Mouse (Mus musculus) ovary, postnatal 14 days (tissue): ENCODE data around the gene Asphd1.
A peak's percentile ranks its signal among the peaks of the same experiment; 100 is the strongest.
"Not testable (repeated sequence)": the region's sequence is repeated elsewhere in the genome, so short reads cannot be mapped to it uniquely, and the experiment has no call there.

Experiments used
- DNase-seq: peaks from one replicate; pipeline ENCODE4 v3.0.0; 2022; ENCODE audit warnings: low spot score

The Asphd1 gene

GRCm38 (mm10) chr7:126950647-126951615 is 1.5 kb upstream of the Asphd1 start:
- no peak for DNase-seq

- peak; percentile 91 for DNase-seq
These were observed 638 bp upstream of the Asphd1 start, which contains the start of gene Sez6l2 for GRCm38 (mm10) chr7:126949793-126950646. Gene Sez6l2 (plus strand): TSS chr7:126950563.

- DNase-seq, result no peak
These were observed 756 bp downstream of the Asphd1 start for GRCm38 (mm10) chr7:126948626-126949025.

- DNase-seq, result peak; percentile 27
These were observed 2.9 kb downstream of the Asphd1 start for GRCm38 (mm10) chr7:126946530-126946929.

GRCm38 (mm10) chr7:126941801-126942200 is 7.6 kb downstream of the Asphd1 start:
- DNase-seq, result no peak

- DNase-seq, result no peak
These were observed 8.2 kb downstream of the Asphd1 start for GRCm38 (mm10) chr7:126941171-126941570.

- no peak for DNase-seq
These were observed 16.7 kb downstream of the Asphd1 start for GRCm38 (mm10) chr7:126932652-126933051.

- no peak for DNase-seq
These were observed 20.3 kb downstream of the Asphd1 start for GRCm38 (mm10) chr7:126929046-126929445.

GRCm38 (mm10) chr7:126928384-126929037 is 20.9 kb downstream of the Asphd1 start, which contains the start of gene Kctd13:
Gene Kctd13 (plus strand): TSS chr7:126928879.
- DNase-seq, result peak; percentile 91

GRCm38 (mm10) chr7:126926299-126926698 is 23.1 kb downstream of the Asphd1 start:
- no peak for DNase-seq

GRCm38 (mm10) chr7:126923999-126924398 is 25.4 kb downstream of the Asphd1 start:
- DNase-seq, result no peak

- DNase-seq, result peak; percentile 56
These were observed 26.7 kb downstream of the Asphd1 start, which contains the start of gene Tmem219 for GRCm38 (mm10) chr7:126922624-126923060. Gene Tmem219 (minus strand): TSS chr7:126922917.

GRCm38 (mm10) chr7:126921563-126921962 is 27.8 kb downstream of the Asphd1 start:
- DNase-seq, result no peak

GRCm38 (mm10) chr7:126919973-126920372 is 29.4 kb downstream of the Asphd1 start:
- DNase-seq, result no peak

- not testable (repeated sequence) for DNase-seq
These were observed 31.0 kb downstream of the Asphd1 start for GRCm38 (mm10) chr7:126918356-126918755.

- no peak for DNase-seq
These were observed 34.5 kb downstream of the Asphd1 start for GRCm38 (mm10) chr7:126914844-126915243.

GRCm38 (mm10) chr7:126905590-126905989 is 43.8 kb downstream of the Asphd1 start:
- no peak for DNase-seq

- not testable (repeated sequence) for DNase-seq
These were observed 49.6 kb downstream of the Asphd1 start for GRCm38 (mm10) chr7:126899781-126900180.

GRCm38 (mm10) chr7:126898102-126898990 is 51.0 kb downstream of the Asphd1 start:
- DNase-seq, result peak; percentile 98

GRCm38 (mm10) chr7:126897390-126898101 is 51.8 kb downstream of the Asphd1 start:
- DNase-seq, result no peak
